Mouse (Mus musculus): ENCODE measurements at regions not wholly inside any gene's neighbourhood (a gene's known extent, or its start where the extent isn't known, plus 50 kb on each side); places are given as distances from the start of the nearest gene placed in this dataset.
A peak's percentile ranks its signal among the peaks of the same experiment; 100 is the strongest.

GRCm38 (mm10) chr16:77537351-77537750 is 64.5 kb downstream of the Gm11146 start:
- no peak for ATAC-seq (replicated peaks; ENCODE audit: poor library complexity, severe bottlenecking)

GRCm38 (mm10) chr16:77536746-77537145 is 65.1 kb downstream of the Gm11146 start:
- no peak for ATAC-seq (replicated peaks; ENCODE audit: poor library complexity, severe bottlenecking)

- ATAC-seq (replicated peaks; ENCODE audit: poor library complexity, severe bottlenecking): no peak
Measured at GRCm38 (mm10) chr16:77536314-77536713, 65.6 kb downstream of the Gm11146 start.

GRCm38 (mm10) chr16:77535021-77535420 is 66.9 kb downstream of the Gm11146 start:
- peak; percentile 65; the same call in 1 of the 2 replicates for ATAC-seq (replicated peaks; ENCODE audit: poor library complexity, severe bottlenecking)

- ATAC-seq (replicated peaks; ENCODE audit: poor library complexity, severe bottlenecking): no peak
Measured at GRCm38 (mm10) chr16:77531596-77531995, 70.3 kb downstream of the Gm11146 start.

- no peak for ATAC-seq (replicated peaks; ENCODE audit: poor library complexity, severe bottlenecking)
Measured at GRCm38 (mm10) chr16:77527951-77528350, 73.9 kb downstream of the Gm11146 start.

- ATAC-seq (replicated peaks; ENCODE audit: poor library complexity, severe bottlenecking): no peak
Measured at GRCm38 (mm10) chr16:77514606-77515005, 87.3 kb downstream of the Gm11146 start.

GRCm38 (mm10) chr16:77503556-77503955 is 98.3 kb downstream of the Gm11146 start:
- no peak for ATAC-seq (replicated peaks; ENCODE audit: poor library complexity, severe bottlenecking)

- no peak for ATAC-seq (replicated peaks; ENCODE audit: poor library complexity, severe bottlenecking)
Measured at GRCm38 (mm10) chr16:77502916-77503315, 99.0 kb downstream of the Gm11146 start.

- ATAC-seq (replicated peaks; ENCODE audit: poor library complexity, severe bottlenecking): no peak
Measured at GRCm38 (mm10) chr16:77502026-77502425, 99.9 kb downstream of the Gm11146 start.

GRCm38 (mm10) chr16:77500981-77501380 is 100.9 kb downstream of the Gm11146 start:
- ATAC-seq (replicated peaks; ENCODE audit: poor library complexity, severe bottlenecking): no peak

GRCm38 (mm10) chr16:77500413-77500812 is 101.5 kb downstream of the Gm11146 start:
- ATAC-seq (replicated peaks; ENCODE audit: poor library complexity, severe bottlenecking): no peak

- peak; percentile 65 for ATAC-seq (replicated peaks; ENCODE audit: poor library complexity, severe bottlenecking)
Measured at GRCm38 (mm10) chr16:77499537-77500301, 102.2 kb downstream of the Gm11146 start.

GRCm38 (mm10) chr16:77495310-77495709 is 106.6 kb downstream of the Gm11146 start:
- ATAC-seq (replicated peaks; ENCODE audit: poor library complexity, severe bottlenecking): peak; percentile 86

GRCm38 (mm10) chr16:77494042-77494441 is 107.9 kb downstream of the Gm11146 start:
- no peak for ATAC-seq (replicated peaks; ENCODE audit: poor library complexity, severe bottlenecking)

GRCm38 (mm10) chr16:77488155-77488554 is 113.7 kb downstream of the Gm11146 start:
- ATAC-seq (replicated peaks; ENCODE audit: poor library complexity, severe bottlenecking): peak; percentile 90

- no peak for ATAC-seq (replicated peaks; ENCODE audit: poor library complexity, severe bottlenecking)
Measured at GRCm38 (mm10) chr16:77479812-77480211, 122.1 kb downstream of the Gm11146 start.

- ATAC-seq (replicated peaks; ENCODE audit: poor library complexity, severe bottlenecking): no peak
Measured at GRCm38 (mm10) chr16:77471868-77472267, 130.0 kb downstream of the Gm11146 start.

- no peak for ATAC-seq (replicated peaks; ENCODE audit: poor library complexity, severe bottlenecking)
Measured at GRCm38 (mm10) chr16:77469903-77470302, 132.0 kb downstream of the Gm11146 start.

- ATAC-seq (replicated peaks; ENCODE audit: poor library complexity, severe bottlenecking): no peak
Measured at GRCm38 (mm10) chr16:77469328-77469875, 132.5 kb downstream of the Gm11146 start.

- no peak for ATAC-seq (replicated peaks; ENCODE audit: poor library complexity, severe bottlenecking)
Measured at GRCm38 (mm10) chr16:77467216-77467615, 134.7 kb downstream of the Gm11146 start.

GRCm38 (mm10) chr16:77464623-77465022 is 137.3 kb downstream of the Gm11146 start:
- no peak for ATAC-seq (replicated peaks; ENCODE audit: poor library complexity, severe bottlenecking)

Measured in granulocyte monocyte progenitor cell, adult 5-6 weeks (primary cell).